Mouse (Mus musculus): ENCODE results near the gene Tmem69.

Gene Tmem69

DNA sequence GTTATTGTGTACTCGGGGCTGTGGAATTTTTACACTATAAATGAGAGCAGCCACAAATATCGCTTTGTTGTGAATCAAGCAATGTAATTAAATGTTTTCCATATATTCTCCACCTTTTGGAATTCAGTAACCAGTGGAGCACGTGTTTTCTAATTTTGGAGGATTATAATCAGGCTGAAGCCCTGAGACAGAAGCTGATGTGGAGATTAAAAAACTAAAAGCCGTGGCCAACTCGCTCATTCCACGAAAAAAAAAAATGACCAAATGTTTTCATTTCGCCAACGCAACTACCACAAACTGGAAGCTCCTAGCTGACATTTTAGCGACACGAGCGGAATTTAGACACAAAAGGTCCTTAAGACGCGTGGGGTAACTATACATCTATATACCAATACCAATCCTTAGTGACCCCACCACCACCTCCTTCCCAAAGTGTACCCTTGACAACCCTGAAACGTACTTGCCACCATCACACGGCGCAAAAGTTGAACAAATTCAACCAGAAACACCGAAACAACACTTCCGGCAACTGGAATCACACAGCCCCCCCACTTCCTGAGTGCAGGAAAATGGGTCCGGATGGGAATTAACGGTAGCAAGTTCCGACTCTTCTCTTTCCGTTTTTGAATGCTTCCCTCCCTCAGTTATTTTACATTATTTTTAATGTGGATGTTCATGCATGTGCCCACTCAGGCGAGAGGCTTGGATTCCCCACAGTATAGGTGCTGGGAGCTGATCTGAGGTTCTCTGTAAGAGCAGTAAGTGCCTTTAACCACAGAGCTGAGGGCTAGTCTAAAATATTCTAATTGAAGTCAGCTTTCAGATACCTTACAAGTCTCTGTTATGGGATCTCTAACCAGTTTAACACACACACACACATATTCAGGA is at the start of gene Tmem69:
TSS of gene Tmem69 (minus strand) at position 524 of the 888 bp plus-strand sequence.
- DNase-seq (ENCODE audit: low spot score), result peak; percentile 73

DNA sequence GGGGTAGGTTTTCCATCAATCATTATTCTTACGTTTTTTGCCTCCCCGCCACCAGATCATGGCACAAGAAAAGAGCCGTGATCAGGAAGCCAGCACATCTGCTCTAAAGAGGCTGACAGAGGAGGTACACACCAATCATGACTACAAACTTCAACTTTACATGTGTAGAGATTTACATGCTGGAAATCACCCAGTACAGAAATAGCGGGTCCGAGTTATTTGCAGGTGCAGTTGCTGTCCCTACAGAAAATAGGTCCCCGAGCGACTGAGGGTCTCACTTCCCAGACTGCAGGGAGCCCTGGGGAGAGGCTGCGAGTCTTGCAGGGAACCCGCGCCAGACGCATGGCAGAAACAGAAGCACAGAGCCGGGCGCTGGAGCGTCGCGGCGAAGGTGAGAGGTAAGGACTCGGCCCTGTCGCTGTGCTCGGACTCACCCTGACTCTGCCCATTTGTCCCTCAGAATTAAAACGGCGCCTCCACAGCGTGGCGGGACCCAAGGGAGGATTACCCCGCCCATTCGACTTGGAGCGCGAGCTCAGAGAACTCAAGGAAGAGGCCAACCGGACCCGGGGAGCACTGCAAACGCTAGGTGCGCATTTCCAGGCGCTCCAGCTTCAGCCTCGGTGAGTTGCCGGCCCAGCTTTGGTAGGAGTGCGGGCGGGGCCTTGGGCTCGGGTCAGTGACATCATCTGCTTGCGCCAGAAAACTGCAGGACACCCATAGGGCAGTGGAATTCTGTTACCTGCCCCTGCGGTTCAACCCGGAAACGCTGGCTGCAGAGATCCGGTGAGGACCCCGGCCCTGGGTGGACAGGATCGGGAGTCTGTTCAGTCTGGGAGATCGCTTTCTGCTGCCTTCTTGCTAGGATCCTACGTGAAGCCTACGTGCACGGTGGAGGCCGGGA is 41.5 kb upstream of the Tmem69 start:
- peak; percentile 90 for DNase-seq (ENCODE audit: low spot score)

DNA sequence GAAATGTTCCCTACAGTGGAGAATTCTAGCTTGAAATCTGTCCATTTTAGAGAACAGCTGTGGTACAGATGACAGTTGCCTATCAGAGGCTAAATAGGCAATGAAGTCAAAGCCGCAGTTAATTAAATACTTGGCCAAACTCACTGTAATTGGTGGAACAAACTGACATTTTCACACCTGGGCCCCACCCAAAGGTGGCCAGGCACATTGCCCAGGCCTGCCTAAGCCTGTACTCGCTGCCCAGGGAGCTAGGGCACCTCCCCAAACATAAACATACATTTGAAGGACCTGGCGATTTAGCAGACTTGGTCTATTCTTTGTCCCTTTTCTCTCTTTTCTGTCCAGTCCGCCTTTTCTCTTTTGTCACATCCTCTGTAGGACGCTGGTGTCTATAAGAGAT is 40.6 kb upstream of the Tmem69 start, which contains the start of gene Ccdc17:
TSS of gene Ccdc17 (plus strand) at position 276 of the 400 bp plus-strand sequence.
- peak; percentile 34 for DNase-seq (ENCODE audit: low spot score)

DNA sequence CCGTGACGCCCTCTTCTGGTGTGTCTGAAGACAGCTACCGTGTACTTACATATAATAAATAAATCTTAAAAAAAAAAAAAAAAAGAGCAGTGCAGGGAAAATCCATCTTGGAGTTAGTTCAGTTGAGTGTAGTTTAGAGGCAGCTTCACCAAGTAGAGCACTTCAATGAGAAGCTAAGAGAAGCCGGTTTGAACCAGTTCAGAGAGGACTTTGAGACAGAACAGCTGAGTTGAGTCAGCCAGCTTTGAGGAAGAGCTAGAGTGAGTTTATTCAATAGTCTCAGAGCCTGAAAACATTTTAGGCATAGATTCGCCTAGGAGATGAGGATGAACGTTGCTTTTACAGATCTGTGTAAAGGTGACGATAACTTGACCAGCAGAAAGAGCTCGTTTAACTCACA is 40.1 kb upstream of the Tmem69 start:
- DNase-seq (ENCODE audit: low spot score), result no peak

DNA sequence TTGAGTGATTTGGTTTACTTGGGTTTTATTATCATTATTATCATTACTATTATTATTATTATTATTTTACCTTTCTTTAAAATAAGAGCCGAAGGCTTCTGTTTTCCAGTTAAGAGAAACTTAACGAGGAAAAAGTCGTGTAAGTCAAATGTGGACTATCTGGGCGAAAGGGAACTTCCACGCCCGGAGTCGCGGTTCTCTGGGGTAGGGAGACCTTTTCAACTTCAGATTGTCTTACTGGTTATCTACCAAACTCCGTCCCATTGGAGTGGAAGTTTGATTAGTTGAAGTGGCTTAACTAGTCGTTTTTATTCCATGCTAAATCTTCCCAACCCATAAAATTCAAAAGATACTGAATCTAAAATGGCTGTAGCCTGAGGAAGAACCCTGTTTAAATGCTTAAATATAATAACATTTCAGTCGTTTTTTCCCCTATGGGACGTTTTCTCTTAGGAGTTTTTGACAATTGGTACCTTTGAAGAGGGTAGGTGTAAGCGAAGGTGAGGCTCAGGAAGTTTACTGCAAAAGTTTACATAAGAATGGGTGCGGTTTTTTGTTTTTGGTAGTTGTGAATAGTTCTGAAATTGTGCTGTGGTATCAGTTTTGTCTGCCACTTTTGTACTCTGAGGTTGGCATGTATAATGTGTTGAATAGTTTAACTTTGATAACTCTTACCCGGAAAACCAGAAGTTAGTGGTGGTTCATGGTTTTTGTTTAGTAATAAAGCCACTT is 2.6 kb upstream of the Tmem69 start:
- DNase-seq (ENCODE audit: low spot score), result no peak

DNA sequence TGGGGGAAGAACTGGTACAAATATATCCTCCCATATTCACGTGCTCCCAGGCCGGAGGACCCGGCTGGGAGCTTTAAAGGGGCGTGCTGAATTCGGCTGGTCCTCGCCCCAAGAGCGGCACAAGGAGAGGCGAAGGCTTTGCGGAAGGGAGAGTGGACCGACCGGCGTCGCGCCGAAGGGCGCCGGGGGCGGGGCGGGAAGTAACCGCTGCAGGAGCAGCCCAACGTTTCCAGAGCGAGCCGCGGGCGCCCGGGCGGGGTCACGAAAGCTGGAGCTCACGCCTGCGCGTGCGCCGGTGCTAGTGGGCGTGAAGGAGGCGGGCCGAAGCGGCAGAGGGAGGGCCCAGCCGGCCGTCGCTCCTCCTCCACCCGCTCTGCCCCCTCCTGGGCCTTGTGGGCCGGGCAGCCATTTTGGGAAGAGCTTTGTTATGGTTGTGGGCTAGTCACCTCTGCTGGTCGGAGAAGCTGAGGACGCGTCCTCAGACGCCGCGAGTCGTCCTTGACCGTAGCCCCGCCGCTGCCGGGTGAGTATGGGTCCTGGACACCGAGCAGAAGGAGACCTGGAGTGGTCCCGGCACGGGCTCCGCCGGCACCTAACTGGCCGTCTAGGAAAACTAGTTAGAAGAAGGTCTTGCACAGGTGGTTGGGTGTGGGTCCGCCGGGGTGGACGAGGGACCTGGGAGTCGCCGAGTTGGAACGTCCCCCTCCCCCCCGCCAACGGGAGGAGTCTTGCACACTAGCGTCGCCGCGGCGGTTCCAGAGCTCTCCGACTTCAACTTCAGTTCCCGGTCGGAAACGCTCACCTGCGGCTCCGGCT is 1.8 kb upstream of the Tmem69 start, which contains the start of gene Gpbp1l1:
TSS of gene Gpbp1l1 (plus strand) at position 353 of the 816 bp plus-strand sequence.
- DNase-seq (ENCODE audit: low spot score), result peak; percentile 98

DNA sequence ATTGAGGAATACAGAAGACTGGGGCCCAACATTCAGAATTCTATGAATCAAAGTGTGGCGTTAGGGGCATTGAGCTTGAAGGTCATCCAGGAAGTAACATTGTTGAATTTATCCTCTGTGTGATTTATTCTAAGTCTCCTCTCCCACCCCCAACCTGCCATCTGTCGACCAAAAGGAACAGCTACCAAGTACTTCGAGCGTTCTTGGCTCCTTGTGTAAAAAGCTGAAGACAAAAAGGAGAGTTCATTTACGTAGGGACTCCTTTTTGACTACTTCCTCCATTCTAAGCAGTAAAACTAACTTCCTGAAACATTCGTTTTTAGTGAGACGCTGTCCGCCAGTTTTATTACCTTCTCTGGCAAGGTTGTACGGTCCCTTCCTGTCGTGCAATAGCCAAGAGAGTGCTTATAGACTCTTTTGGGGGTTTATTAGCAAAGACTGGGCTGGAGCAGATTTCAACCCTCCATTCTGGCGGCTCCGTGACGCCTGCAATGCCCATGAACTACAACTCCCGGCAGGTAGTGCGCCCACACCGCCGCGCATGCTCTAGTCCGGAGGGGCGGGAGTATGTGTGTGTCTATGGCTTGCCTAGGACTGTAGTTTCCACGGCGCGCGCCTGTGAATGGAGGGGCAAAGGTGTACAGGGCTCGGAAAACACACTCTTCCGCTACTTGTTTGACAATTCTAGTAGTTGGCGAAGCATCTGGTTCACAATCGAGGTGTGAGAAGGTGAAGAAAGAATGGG is 997 bp upstream of the Tmem69 start:
- peak; percentile 93 for DNase-seq (ENCODE audit: low spot score)

DNA sequence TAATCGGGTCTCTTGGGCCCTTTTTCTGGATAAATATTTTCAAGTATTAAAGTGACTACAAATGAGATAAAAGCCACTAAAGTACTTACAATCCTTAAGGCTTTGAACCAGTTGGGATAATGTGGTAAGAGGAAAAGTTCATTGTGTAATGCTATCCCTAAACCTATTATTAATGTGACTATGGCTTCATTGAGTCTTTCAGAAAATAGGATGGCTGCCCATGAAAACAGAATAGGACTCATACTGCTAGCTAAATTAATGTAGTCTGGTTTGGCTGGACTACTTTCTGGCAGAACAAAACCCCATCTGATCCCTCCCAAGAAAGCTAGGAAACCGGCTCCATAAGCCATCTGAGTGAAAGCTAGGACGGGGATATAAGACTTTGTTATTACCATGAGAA is 2.7 kb downstream of the Tmem69 start:
- no peak for DNase-seq (ENCODE audit: low spot score)

DNA sequence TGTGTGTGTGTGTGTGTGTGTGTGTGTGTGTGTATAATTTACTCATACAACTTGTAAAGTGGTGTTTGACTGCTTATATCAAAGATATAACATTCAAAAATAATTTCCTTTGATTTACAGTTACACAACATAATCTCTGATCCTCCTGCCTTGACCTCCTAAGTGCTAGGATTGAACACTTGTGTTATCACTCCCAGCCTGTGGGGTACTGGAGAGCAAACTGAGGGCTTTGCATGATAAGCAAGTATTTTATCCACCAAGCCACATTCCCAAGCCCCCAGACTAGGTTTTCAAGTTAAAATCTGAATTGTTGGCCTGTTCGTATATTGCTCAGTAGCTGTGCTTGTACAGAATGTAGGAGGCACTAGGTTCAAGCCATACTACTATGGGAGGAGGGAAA is 5.3 kb downstream of the Tmem69 start:
- no peak for DNase-seq (ENCODE audit: low spot score)

DNA sequence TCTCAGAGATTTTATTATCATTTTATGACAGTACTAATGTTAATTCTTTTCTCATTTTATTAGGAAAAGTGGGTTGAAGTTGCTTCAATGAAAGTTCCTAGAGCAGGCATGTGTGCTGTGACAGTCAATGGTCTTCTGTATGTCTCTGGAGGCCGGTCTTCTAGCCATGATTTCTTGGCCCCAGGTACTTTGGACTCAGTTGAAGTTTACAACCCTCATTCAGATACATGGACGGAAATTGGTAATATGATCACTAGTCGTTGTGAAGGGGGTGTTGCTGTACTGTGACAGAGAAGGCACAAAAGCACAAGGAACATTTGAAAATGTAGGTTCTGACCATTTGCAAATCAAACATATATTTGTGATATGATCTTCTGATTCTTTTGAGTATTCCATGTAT is 18.0 kb downstream of the Tmem69 start:
- no peak for DNase-seq (ENCODE audit: low spot score)

DNA sequence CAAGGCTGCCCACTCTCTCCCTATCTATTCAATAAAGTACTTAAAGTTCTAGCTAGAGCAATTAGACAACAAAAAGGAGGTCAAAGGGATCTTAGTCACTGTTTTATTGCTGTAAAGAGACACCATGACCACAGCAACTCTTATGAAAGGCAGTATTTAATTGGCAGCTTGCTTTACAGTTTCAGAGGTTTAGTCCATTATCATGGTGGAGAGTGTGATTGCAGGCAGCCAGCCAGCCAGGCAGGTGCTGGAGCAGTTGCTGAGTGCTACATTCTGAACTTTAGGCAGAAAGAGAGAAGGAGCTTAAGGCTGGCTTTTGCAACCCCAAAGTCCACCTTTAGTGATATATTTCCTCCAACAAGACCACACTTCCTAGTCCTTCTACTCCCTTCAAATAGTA is 19.4 kb downstream of the Tmem69 start:
- no peak for DNase-seq (ENCODE audit: low spot score)

DNA sequence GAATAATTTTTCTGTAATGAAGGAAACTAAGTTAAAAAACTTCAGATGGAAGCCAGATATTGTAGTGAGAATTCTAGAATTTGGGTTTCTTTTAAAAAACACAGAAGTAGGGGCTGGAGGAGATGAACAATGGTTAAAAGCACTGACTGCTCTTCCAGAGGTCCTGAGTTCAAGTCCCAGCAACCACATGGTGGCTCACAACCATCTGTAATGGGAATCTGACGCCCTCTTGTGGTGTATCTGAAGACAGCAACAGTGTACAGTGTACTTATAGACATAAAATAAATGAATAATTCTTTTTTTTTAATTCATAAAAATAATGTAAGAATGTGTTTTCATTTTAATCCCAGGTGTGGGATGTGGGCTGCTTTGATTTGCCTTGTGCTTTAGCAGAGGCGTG is 24.6 kb downstream of the Tmem69 start:
- no peak for DNase-seq (ENCODE audit: low spot score)

DNA sequence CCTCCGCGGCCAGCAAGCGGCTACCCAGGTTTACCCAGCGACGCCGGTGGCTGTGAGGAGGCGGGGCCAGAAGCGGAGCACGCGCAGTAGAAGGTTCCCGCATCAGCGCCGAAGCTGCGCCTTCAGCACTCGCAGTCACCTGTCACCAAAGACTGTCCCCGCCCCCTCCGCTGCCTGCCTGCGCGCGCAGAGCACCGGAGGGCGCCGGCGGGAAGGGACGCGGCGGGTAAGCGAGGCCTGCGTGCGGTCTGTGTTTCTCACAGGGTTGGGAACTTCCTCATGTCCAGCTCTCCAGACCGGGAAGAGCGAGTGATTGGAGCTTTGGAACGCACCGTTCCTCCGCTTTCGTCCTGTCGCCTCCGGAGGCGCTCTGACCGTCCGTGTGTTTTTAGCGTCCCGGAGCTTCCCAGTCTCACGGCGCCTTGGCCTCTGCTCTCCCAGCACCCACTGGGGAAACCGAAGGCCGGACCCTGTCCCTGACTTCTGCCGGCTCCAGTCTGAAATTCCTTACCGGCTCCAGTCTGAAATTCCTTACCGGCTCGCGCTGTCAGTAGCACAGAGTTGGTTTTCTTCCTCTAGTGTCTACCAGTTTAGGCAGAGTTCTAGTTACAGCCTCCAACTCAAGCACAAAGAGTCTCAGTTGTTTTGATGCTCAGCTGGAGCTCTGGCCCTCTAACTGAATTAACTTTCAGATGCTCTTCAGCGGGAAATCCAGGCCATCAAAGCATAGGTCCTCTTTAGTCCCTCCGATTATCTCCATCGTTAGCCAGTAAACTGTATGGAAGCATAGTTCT is 48.1 kb downstream of the Tmem69 start, which contains the start of gene Ipp:
TSS of gene Ipp (plus strand) at position 125 of the 794 bp plus-strand sequence.
- peak; percentile 96 for DNase-seq (ENCODE audit: low spot score)

DNA sequence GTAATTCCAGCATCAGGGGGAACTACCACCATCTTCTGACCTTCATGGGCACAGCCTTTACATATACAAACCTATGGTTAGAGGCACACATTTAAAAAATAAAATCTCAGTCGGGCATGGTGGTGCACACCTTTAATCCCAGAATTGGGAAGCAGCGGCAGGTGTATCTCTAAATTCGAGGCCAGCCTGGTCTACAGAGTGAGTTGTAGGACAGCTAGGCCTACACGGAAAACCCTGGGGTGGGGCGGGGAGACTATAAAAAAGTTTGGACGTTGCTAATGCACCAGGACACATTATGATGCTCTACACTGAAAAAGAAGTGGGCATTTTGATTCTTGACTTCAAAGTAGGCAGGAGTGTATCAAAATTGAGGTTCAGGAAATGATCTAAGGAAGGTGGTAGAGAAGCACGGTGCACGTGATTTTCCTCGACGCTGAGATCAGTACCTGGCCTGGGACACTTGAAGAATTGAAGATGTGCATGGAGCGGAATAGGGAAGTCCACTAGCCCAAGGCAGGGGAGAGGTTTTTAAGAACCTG is 48.8 kb downstream of the Tmem69 start:
- DNase-seq (ENCODE audit: low spot score), result no peak
